Mouse (Mus musculus): Measurements from ENCODE around the gene Prss43.
"Not testable (repeated sequence)": the region's sequence is repeated elsewhere in the genome, so short reads cannot be mapped to it uniquely, and the experiment has no call there.

The Prss43 gene

DNA sequence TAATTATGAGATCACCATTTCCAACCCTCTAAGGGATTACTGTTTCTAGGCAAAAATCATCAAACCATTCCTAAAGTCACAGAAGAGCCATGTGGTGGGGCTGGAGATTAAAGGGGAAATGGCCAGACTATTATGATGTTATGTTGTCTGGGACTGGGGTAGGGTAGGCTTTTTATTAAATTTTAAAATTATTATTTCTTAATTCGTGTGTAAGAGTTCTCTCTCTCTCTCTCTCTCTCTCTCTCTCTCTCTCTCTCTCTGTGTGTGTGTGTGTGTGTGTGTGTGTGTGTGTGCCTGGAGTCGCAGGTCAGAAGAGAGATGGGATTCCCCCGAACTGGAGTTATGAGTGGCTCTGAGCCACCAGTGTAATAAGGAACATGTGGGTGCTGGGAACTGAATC is at the start of gene Prss43:
Prss43 (plus strand) TSS at position 301 of the 400 bp plus-strand sequence.
- DNase-seq (ENCODE audit: extremely low read depth, low read depth), result no peak

DNA sequence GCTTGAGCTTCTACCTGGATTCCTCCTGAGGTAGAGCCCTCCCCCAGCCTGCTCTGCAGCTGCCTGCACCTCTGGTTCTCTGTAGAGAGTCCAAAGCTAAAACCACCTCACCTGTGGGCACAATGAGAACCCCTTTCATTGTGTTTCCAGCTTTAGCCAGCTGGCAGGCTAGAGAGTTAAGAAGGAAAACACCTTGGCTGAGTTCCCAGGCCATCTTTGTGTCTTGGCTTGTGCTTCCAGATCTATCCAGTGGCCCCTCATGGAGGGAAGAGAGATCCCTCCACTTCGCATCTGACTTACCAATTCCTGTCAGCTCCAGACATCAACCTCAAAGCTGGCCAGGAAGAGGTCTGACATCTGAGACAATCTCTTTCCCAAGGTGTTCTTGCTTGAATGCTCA is 48.4 kb upstream of the Prss43 start:
- no peak for DNase-seq (ENCODE audit: extremely low read depth, low read depth)

DNA sequence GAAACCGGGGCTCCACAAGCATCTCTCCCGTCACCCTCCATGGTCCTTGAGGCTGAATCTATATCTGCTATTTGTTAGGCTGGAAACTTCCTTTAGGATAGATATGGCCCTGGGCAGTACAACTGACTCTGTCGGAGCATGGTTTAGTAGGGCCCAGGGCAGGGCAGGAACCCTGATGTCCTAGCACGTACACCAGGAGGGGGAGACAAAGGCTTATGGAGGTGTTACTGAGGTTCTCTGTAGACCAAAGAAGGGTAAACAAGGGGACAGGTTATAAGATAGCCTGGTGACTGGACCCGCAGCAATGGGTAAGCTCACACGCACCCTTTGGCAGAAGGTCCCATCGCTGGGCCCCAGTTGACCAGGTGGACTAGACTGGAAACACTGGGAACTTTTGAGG is 47.9 kb upstream of the Prss43 start:
- DNase-seq (ENCODE audit: extremely low read depth, low read depth), result no peak

DNA sequence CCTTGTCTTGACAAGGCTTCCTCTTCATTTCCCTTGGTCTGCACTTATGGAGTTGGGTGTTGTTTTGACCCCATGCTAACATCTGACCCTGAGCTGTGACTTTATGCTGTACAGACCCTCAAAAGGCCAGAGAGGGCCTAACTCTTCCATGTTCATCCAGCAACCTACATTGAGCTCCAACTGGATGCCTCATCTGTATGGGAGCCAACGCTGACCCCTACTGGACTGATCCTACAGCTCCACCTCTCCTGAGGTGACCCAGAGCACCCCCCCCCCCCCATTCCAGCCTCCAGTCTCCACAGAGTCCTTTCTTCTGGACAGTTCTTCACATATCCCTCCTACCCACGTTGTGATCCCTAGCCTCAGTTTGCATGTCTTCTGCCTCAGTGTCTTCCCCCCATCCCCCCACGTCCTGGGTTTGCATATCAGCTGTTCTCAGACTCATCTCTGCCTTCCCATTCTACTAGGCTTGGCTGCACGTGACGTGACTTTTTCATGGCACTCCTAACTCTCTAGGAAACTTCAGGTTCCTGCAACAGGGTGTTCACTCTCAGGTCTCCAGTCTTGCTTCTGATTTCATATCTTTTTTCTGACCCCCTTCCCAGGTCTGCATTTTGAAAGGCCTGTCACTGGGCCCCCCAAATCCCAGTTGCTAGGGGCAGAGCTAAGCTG is 47.1 kb upstream of the Prss43 start:
- no peak for DNase-seq (ENCODE audit: extremely low read depth, low read depth)

DNA sequence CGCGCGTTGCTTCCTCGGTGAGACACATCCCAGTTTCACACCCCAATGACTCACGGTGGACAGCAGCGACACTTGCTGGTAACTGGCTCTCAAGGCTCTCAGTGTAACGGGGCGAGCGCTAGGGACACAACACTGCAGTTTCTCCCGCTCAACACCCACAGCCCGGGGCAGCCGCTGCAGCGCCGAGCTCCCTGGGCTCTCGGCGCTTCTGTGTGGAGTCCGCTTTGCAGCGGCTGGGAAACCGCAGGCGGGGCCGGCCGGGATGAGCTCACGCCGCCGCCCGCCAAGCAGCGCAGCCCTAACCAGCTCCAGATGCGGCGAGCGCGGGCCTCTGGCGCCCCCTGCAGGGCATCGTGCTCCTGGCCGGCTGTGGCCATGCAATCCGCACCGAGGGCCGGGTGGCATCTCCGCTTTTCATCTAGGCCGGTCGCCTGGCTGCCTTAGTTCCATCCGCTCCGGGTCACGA is 45.2 kb upstream of the Prss43 start:
- peak; percentile 75 for DNase-seq (ENCODE audit: extremely low read depth, low read depth)

DNA sequence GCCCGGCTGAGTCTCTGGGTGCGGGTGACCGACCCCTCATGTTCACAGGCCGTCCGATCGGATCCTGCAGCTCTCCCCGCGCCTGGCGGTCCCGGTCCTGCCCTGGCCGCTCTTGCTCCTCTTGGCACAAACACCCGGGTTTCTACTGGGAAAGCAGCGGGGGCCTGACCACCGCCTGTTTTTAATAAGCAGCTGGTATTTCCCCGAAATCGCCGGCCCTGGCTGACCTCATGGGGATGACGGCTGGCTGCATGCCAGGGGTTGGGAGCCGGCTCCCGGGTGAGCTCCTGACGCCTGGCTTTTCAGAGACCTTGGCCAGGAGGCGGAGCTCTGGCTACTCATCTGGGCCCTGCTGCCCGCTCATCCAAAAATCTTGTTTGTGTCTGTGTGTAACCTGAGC is 44.8 kb upstream of the Prss43 start:
- DNase-seq (ENCODE audit: extremely low read depth, low read depth), result peak; percentile 15

DNA sequence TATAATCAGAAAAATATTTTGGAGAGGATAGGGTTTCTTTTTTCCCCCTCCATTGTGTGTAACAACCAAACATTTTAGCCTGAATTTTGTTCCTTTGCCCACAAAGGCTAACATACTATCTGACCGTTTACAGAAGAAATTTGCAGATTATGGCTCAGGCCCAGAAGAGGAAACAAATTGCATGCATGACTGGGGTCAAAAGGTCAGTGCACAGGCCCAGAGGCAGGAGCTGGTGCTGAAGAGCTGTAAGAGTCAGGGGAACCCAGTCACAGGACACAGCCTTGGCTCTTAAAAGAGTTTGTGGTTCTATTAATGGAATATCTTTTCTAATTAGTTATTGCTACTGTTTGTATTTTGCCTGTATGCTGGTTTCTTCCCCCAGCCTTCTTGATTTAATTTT is 42.9 kb upstream of the Prss43 start:
- DNase-seq (ENCODE audit: extremely low read depth, low read depth), result no peak

DNA sequence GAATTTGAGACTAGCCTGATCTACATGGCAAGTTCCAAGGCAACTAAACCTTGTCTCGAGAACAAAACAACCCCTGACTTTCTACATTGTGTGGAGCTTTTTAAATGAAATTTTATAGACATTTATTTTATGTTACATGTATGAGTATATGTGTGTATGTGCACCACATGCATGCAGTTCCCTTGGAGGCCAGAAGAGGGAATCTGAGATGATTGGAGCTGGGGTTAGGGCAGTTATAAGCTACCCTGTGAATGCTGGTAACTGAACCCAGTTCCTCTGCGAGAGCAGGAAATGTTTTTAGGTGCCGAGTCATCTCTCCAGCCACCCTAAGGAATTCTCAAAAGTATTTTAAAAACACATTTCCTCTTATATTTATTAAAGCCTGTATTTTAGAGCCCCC is 38.3 kb upstream of the Prss43 start:
- DNase-seq (ENCODE audit: extremely low read depth, low read depth), result no peak

DNA sequence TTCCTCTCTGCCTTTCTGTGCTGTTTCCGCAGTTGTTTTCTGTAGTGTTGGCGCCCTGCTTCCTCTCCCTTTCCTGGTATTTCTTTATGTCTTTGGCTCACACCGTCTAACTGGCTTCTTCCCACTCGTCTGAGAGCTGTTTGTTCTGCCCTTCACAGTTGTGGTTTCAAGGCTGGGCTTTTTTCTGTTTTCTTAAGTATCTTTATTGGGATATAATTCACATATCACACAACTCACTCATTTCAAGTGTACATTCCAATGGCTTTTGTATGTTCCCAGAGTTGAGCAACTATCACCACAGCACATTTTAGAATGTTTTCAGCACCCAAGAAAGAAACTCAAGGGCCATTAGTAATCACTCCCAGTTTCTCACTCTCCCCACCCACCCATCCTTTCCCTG is 36.0 kb upstream of the Prss43 start:
- no peak for DNase-seq (ENCODE audit: extremely low read depth, low read depth)

DNA sequence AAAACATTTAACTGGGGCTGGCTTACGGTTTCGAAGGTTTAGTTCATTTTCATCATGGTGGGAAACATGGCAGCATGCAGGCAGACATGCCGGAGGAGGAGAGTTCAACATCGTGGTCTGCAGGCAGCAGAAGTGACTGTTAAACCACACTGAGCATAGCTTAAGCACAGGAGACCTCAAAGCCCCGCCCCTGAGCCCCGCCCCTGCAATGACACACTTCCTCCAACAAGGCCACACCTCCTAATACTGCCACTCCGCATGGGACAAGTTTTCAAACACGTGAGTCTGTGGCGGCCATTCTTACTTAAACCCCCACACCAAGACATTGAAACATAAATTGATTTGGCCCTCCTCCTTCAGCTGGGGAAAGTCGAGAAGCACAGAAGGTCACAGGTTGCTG is 29.5 kb upstream of the Prss43 start:
- peak; percentile 23 for DNase-seq (ENCODE audit: extremely low read depth, low read depth)

DNA sequence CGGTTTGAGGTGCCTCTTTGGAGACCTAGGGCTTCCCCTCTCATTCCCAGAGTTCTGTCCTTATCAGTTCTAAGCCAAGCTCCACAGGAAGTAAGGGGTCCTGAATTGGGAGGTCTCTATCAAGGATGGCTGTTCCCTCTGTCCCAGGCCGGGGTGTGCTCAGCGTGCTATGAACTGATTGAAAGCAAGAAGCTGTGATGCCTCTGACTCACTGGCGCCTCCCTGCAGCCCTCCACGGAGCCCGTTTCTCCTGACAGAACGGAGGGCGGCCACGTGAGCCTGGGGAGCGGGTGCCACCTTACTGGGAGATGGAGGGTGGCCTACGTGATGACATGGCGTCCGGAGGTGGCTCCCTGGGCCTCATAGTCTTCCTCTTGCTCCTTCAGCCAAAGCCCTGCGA is 28.6 kb upstream of the Prss43 start, which contains the start of gene Prss42:
Prss42 (plus strand) TSS at position 301 of the 400 bp plus-strand sequence.
- no peak for DNase-seq (ENCODE audit: extremely low read depth, low read depth)

DNA sequence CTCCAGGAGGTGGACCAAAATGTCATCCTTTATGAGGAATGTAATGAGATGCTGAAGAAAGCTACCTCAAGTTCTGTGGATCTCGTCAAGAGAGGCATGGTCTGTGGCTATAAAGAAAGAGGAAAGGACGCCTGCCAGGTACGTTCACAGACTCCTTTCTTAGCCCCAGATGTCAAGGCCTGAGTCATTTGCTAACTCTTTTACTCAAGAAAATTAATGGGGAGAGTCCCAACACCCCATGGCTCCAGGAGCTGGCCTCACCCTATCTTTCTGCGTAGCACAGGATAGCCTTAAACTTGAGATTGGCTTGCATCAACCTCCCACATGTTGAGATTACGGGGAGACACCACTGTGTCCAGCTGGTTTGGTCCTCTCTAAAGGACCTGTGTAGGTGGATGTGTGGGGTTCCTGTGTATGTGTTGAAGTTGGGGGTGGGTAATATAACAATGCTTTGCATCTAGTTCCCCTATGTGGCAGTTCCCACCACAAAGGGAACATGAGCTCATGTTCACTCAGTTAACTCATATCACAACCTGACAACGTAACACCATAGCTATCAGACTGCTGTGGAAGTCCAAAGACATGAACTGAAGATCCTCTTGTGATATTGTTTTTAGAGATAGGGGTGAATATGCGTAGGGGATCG is 25.5 kb upstream of the Prss43 start:
- no peak for DNase-seq (ENCODE audit: extremely low read depth, low read depth)

DNA sequence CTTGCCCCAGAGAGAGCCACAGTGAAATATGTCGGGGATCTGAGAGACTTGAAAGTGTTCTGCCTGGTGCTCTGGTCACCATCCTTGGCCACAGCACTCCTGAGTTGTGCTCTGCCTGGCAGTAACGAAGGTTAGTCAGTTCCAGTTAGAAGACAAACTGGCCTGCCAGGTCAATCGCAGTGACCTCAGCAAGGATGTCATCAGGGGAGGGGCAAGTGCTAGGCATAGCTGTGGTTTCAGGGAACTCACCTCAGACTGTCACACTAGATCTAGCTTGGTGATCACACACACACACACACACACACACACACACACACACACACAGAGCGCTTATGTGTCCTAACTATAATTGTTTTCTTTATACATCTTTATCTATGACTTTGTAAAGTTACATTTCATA is 23.2 kb upstream of the Prss43 start:
- DNase-seq (ENCODE audit: extremely low read depth, low read depth), result no peak

DNA sequence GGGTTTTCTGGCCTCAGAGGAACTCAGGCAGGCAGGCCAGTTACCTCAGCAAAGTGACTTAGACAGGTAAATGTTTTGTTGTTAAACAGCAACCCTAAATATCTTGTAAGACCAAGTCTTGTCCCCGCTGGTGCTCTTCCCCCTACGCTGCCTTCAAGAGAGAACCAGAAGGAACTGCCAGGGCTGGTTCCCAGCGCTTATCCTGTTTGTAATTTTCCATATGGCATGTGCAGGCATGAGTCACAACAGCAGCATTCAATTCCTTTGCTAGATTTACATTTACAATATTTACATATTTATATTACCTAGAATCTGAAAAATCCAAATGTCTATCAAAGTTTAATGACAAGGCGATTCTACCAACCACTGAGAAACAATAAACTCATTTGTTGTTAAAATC is 16.4 kb upstream of the Prss43 start:
- DNase-seq (ENCODE audit: extremely low read depth, low read depth), result no peak

DNA sequence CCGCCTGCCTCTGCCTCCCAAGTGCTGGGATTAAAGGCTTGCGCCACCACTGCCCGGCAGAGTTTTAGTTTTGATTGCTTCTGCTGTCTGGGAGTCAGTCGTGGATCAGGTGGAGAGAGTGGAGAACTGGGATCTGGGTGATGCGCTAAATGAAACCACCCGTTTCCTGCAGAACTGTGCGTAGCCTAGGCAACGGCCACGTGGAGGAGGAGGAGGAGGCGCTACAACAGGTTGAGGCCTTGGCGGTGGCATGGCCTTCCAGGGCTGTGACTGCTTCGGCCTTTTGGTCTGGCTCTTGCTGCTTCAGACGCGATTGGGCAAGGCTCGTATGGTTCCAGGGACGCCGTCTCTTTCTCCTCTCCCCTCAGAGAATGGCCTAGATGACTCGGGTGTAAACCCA is 12.7 kb upstream of the Prss43 start, which contains the start of gene Prss44:
Prss44 (plus strand) TSS at position 206 of the 400 bp plus-strand sequence.
- DNase-seq (ENCODE audit: extremely low read depth, low read depth), result no peak

DNA sequence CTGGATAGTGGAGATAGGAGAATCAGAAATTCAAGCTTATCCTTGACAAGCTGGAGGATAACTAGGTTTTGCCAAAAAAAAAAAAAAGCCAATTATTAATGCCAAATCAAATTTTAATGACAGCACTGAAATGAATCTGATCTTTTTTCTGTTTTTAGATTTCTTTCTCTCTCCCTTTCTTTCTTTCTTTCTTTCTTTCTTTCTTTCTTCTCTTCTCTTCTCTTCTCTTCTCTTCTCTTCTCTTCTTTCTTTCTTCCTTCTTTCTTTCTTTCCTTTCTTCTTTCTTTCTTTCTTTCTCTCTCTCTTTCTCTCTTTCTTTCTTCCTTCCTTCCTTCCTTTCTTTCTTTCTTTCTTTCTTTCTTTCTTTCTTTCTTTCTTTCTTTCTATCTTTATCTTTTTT is 5.9 kb upstream of the Prss43 start:
- DNase-seq (ENCODE audit: extremely low read depth, low read depth), result not testable (repeated sequence)

DNA sequence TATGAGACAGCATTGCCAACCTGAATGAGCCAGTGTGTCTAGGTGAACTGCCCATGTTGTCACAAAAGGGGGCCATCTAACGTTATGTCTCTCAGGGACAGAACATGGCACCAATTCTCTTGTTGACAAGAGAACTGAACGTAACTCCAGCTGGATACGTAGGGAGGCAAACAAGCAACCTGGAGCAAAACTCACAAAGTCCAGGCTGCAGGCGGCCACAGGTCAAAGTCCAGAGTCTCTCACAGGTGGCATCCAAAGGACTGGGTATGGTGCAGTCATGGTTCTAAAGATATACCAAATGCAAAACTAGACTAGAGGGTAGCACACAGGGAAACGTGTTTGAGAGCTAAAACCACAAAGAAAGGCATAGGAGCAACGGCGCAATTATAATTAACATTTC is 5.1 kb upstream of the Prss43 start:
- no peak for DNase-seq (ENCODE audit: extremely low read depth, low read depth)

DNA sequence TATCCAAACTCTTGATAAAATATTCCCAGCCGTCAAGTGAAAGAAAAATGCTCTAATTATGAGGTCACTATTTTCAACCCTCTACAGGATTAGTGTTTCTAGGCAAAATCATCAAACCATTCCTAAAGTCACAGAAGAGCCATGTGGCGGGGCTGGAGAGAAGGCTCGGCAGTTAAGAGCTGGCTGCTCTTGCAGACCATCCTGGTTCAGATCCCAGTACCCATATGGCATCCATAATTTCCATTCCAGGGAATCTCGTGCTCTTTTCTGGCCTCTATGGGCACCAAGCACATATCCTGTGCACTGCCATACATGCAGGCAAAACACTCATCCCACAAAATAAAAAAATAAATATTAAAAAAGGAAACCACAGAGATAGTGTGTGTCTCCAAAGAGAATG is 1.1 kb upstream of the Prss43 start:
- no peak for DNase-seq (ENCODE audit: extremely low read depth, low read depth)

DNA sequence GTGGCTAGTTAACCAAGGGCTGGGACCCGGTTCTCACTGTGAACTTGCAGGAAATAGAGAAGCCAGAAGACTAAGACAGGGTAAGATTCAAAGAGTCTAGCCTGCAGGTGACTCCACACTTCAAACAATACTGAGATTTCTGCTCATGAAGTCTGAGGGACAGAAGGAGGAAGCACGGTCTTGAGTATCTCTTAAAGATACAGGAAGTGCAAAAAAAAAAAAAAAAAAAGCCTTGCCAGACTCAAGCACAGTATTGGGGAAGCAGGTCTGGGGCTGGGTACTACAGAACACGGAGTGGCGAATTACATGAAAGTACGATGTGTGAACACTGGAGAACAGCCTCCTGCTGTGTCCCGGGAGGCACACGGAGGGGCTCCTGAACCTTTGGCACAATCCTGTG is 658 bp upstream of the Prss43 start:
- DNase-seq (ENCODE audit: extremely low read depth, low read depth), result peak; percentile 63

DNA sequence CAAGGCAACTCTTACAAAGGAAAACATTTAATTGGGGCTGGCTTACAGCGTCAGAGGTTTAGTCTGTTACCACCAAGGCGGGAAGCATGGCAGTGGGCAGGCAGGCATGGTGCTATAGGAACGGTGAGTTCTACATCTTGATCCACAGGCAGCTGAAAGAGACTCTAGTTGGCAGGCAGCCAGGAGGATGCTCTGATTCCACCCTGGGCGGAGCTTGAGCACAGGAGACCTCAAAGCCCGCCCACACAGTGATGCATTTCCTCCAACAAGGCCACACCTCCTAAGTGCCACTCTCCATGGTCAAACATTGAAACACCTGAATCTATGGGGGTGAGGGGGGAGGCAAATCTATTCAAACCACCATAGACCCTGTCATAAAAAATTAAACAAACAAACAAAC is 6.5 kb downstream of the Prss43 start:
- peak; percentile 7 for DNase-seq (ENCODE audit: extremely low read depth, low read depth)

DNA sequence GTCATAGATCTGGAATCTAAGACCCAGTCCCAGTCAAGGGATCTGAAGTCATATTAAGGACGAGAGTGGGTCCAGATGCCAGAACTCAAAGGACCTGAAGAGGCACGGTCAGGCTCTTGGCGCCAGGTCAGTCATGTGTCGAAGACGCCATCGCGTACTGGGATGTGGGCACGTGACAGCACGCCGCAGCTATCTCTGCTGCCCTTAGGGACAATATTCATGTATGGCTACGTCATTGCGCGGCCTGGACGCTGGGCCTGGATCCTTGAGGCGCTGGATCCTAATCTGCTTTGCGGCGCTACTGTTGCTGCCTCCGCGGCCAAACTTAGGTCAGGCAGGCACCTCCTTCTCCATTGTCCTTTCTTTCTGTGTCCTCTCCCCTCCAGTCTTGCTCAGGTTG is 7.9 kb downstream of the Prss43 start, which contains the start of gene Prss45:
Prss45 (plus strand) TSS at position 178 of the 400 bp plus-strand sequence.
- DNase-seq (ENCODE audit: extremely low read depth, low read depth), result no peak

DNA sequence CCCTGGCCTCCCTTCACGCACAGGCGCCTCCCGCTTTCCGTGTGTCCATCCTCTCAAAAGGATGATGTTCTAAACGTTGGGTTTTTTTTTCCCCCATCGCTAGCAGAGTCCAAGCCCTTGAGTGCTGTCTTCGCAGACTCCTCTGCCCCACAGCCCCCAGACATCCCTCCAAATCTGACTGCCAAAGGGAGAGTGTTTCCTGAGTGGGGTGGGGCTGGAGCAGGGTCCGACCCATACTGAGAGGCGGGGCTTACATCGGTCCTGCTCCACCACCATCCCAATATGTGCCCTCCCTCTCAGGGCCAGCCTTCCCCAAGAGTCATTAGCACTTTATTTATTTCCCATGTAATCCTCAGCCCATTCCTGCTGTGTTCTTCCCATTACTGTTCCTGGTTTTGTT is 8.5 kb downstream of the Prss43 start:
- DNase-seq (ENCODE audit: extremely low read depth, low read depth), result no peak

DNA sequence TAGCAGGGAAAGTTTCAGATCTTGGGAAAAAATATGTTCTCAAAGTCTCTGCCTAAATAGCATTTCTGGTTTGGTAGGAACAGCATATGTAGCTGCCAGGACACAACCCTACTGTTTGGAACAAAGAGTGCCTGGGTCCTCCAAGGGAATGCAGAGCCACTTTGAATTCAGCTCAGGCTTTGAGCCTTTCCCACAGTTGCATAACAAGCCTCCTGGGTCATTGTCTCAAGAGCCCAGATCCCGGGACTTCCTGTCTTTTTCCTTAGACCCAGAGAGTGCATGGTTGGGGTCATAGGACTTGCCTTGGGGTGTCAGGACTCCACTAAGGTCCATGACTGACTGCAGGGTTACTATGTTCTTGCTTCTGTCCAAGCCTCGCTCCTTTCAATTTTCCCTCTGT is 9.6 kb downstream of the Prss43 start:
- no peak for DNase-seq (ENCODE audit: extremely low read depth, low read depth)
